Mouse (Mus musculus): ENCODE measurements around the gene Anapc15-ps.

Anapc15-ps gene

DNA sequence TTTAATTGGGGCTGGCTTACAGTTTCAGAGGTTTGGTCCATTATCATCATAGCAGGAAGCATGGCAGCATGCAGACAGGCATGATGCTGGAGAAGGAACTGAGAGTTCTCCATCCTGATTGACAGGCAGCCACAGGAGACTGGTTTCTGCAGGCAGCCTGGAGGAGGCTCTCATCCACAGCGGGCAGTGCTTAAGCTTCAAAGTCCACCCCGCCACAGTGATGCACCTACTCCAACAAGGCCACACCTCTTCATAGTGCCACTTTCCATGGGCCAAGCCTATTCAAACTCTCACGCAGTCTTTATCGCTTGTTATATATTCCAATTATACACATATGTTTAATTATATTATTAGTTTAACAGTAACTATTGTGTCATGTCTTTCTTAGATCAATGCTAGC lies 18.1 kb upstream of the Anapc15-ps start:
- DNase-seq (ENCODE audit: low spot score), result no peak

DNA sequence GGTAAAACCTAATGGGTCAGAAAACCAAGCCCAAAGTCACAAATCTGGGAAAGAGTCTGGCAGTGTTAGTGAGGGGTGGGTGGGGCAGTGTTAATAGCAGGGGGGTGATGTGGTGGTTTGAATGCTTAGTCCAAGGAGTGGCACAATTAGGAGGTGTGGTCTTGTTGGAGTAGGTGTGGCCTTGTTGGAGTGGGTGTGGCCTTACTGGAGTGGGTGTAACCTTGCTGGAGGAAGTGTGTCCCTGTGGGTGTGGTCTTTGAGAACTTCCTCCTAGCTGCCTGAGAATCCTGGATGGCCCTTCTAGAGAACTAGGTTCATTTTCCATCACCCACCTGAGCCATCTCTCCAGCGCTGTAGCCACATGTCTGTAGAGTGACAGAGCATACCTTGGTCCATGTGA lies 16.6 kb upstream of the Anapc15-ps start:
- no peak for DNase-seq (ENCODE audit: low spot score)

GRCm38 (mm10) chr10:95689058-95689457 lies 15.8 kb upstream of the Anapc15-ps start:
- DNase-seq (ENCODE audit: low spot score), result no peak

DNA sequence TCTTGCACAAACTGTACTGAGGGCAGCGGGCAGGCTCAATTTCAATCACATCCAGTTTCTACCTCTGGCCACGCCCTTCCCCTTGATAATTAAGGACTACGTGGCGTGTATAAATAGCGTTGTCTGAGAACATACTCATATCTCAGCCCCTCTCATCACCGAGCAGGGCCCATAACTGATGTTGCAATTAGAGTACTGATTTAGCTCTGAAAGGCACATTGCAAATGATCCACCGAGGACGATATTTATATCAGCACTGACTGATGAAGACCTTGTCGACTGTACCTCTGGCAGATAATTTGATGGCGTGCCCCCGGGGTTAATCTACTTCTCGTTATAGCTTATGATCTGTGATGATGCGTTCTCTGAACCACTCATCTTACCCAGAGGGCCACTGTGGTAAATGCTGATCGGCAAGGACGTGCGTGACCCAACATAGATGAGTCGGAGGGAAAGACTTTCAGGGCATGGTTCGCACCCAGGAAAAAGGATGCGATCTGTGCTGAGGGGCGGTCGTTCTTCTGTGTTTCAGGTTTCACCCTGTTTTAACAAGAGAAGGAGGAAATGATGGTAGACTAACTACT lies 14.4 kb upstream of the Anapc15-ps start:
- DNase-seq (ENCODE audit: low spot score), result no peak

DNA sequence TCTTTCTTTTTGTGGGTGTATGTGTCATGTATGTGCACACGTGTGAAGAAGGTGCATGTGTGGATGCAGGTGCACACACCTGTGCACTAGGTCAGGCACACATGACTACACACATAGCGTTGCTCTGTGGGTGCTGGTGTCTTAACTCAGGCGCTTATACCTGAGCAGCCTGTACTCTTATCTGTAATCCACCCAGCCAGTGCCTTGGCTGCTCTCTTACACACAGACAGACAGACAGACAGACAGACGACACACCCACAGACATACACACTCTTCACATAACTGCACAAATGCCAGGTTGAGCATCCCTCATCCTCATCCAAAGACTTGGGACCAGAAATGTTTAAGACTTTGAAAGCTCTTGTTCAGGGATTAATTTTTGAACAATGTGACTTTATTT lies 12.8 kb upstream of the Anapc15-ps start:
- no peak for DNase-seq (ENCODE audit: low spot score)

- DNase-seq (ENCODE audit: low spot score), result no peak
Observed at GRCm38 (mm10) chr10:95684782-95685555, 11.7 kb upstream of the Anapc15-ps start.

GRCm38 (mm10) chr10:95684250-95684649 lies 11.0 kb upstream of the Anapc15-ps start:
- no peak for DNase-seq (ENCODE audit: low spot score)

- DNase-seq (ENCODE audit: low spot score), result no peak
Observed at GRCm38 (mm10) chr10:95683735-95684134, 10.5 kb upstream of the Anapc15-ps start.

- DNase-seq (ENCODE audit: low spot score), result no peak
Observed at GRCm38 (mm10) chr10:95682964-95683363, 9.7 kb upstream of the Anapc15-ps start.

DNA sequence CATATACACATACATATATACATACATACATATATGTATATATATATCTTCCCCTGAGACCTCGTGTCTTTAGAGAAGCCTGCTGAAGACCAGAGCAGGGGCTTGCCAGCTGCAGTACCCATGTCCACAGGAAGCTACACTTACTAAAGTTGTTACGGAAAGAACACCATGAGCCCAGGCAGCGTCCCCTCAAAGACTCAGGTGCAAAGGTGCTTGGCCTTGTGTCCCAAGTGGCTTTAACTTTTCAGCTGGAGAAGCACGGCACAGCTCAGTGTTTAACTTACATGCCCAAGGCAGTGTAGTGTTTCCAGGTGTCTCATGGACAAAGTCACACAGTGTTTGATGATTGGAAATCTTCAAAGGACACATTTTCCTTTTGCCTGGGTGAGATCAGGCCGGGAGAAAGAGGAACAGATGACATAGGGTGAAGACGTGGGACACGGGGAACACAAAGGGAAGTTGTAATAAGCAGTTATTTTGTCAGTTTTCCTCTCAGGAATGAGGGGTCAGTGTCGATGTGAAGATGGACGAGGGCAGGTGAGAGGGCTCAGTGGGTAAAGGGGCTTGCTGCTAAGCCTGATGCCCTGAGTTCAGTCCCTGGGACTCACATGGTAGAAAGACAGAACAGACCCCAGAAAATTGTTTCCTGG lies 9.0 kb upstream of the Anapc15-ps start:
- DNase-seq (ENCODE audit: low spot score), result no peak

DNA sequence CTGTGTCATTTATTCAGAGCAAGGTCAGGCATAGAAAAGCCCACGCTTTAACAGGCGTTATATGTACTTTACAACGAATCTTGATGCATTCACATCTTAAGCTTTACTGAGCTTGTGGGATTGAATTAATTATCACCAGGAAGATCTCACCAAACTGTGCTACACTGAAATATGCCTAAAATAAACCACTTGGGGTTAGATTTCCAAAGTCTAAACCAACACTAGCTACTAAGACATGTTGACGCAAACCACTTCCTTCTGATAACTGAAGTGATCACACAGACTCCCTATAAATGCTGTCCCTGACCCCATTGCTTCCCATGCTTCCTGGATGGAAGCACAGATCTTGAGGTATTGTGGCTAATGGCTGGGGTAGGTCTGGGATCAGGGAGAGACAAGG lies 8.2 kb upstream of the Anapc15-ps start:
- no peak for DNase-seq (ENCODE audit: low spot score)

DNA sequence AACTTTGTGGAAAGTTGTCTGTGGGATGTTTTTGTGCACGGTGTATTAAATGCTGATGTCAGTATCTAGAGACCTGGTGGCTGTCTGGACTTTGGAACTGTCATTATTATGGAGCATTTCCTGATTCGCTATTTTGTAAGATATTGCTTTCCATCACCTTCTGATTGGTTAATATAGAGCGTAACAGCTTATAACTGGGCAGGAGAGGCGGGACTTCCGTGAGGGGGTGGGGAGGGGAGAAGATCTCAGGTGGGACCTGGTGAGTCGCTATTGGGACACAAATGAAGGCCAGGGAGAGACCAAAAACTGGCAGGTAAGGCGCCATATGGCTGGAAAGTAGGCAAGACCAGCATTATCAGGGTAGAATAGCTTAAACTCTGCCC lies 7.8 kb upstream of the Anapc15-ps start:
- DNase-seq (ENCODE audit: low spot score), result no peak

DNA sequence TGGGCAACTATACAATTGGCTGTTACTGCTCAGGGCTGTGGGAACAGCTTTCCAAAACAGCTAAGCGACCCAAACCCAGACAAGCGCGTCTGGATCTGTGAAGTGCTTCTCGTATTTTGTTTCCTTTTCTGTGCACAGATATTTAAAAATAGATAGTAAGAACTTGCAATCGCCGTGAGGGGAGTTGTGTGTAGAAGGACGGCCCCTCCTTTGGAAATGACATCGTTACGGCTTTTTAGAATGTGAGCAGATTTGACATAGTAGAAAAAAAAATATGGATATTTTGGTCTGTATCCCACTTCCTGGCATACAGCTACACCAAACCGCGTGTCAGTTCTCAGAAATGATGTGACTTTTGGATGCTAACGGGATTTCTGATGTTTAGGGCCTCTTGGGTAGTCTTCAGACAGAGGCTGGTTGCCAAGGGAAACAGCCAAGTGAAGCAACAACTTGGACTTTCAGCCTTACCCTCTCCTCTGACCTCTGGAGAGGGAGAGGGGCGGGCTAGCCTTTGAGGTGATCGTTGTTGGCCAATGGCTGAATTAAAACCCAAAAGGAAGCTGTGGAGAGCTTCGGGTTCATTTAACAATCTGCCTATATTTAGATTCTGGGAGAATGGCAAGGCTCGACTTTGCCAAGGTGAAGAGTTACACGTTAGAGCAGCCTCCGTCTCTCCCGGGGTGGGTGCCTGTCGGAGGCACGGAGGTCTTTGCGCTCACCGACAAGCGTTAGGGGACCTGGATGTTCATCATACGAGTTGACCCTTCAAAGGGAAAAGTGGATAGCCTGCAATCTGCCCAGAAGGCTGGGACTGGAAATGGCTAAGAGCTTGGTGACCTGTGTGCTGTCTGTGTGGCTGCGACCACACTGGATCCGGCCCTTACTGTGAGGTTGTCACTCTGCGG lies 7.2 kb upstream of the Anapc15-ps start:
- DNase-seq (ENCODE audit: low spot score), result peak; percentile 85

- no peak for DNase-seq (ENCODE audit: low spot score)
Observed at GRCm38 (mm10) chr10:95679131-95679530, 5.9 kb upstream of the Anapc15-ps start.

DNA sequence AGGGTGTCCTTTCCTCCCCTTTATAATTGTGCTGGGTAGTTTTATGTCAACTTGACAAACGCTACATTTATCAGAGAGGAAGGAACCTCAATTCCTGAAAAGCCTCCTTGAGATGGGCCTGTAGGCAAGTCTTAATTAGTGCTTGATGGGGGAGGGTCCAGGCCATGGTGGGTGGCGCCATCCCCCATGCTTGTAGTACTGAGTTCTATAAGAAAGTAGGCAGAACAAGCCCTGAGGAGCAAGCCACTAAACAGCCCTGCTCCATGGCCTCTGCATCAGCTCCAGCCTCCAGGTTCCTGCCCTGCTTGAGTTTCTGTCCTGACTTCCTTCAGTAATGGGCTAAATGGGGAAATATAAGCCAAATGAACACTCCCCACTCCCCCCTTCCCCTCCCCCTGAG lies 5.4 kb upstream of the Anapc15-ps start:
- no peak for DNase-seq (ENCODE audit: low spot score)

- no peak for DNase-seq (ENCODE audit: low spot score)
Observed at GRCm38 (mm10) chr10:95678241-95678640, 5.0 kb upstream of the Anapc15-ps start.

GRCm38 (mm10) chr10:95677356-95678109 lies 4.3 kb upstream of the Anapc15-ps start:
- no peak for DNase-seq (ENCODE audit: low spot score)

GRCm38 (mm10) chr10:95676991-95677355 lies 3.7 kb upstream of the Anapc15-ps start:
- DNase-seq (ENCODE audit: low spot score), result no peak

DNA sequence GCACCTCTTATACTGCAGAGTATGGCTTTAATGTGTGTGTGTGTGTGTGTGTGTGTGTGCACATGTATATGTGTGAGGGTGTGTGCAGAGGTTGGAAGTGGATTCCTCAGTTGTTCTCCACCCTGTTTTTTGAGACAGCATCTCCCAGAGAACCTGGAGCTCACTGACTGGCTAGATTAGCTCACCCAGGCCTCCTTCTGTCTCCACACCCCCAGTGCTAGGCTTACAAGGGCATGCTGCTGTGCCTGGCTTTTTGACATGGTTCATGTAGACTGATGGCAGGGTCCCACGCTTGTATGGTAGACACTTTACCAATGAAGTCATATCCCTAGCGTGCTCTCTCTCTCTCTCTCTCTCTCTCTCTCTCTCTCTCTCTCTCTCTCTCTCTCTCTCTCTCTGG lies 3.1 kb upstream of the Anapc15-ps start:
- DNase-seq (ENCODE audit: low spot score), result no peak

GRCm38 (mm10) chr10:95670781-95671780 lies 2.2 kb downstream of the Anapc15-ps start:
- peak; percentile 78 for DNase-seq (ENCODE audit: low spot score)
